Mouse (Mus musculus) myocyte (in vitro differentiated cells): ENCODE data around the gene Aldh5a1.

Experiments
- CEBPB ChIP-seq: IDR thresholded peaks from 2 replicates; pipeline ENCODE4 v1.6.1; 2011; ENCODE audit warnings: mild to moderate bottlenecking, moderate library complexity; ENCODE audit not compliant: poor library complexity, insufficient read depth, severe bottlenecking
- MAX ChIP-seq: IDR thresholded peaks from one replicate; pipeline ENCODE4 v1.6.1; 2011; ENCODE audit warnings: low read depth, mild to moderate bottlenecking, control low read depth
- MYOD1 ChIP-seq, 3 experiments: IDR thresholded peaks; one replicate each; pipeline ENCODE4 v1.6.1; 2011; ENCODE audit warnings: control low read depth in 2 of 3, low read depth in 2 of 3, mild to moderate bottlenecking in 2 of 3, moderate library complexity in 1 of 3; ENCODE audit not compliant: insufficient read length in 2 of 3, control insufficient read depth in 1 of 3
- MYOG ChIP-seq, 3 experiments: IDR thresholded peaks; one replicate each; pipeline ENCODE4 v1.6.1; 2011; ENCODE audit warnings: control low read depth in 2 of 3, low read depth in 2 of 3, mild to moderate bottlenecking in 2 of 3; ENCODE audit not compliant: insufficient read length in 2 of 3, control insufficient read depth in 1 of 3, insufficient read depth in 1 of 3
- POLR2A ChIP-seq: IDR thresholded peaks from one replicate; pipeline ENCODE4 v1.6.1; 2011; ENCODE audit warnings: low read depth, mild to moderate bottlenecking, control low read depth, moderate library complexity; ENCODE audit not compliant: insufficient read length
- POLR2AphosphoS2 ChIP-seq: IDR thresholded peaks from one replicate; pipeline ENCODE4 v1.6.1; 2011; ENCODE audit warnings: low read depth, control low read depth; ENCODE audit not compliant: insufficient read length
- SRF ChIP-seq: IDR thresholded peaks from one replicate; pipeline ENCODE4 v1.6.1; 2011; ENCODE audit warnings: low read depth; ENCODE audit not compliant: control insufficient read depth, insufficient read length
- TCF12 ChIP-seq: IDR thresholded peaks from one replicate; pipeline ENCODE4 v1.6.1; 2011; ENCODE audit warnings: mild to moderate bottlenecking, control low read depth; ENCODE audit not compliant: poor library complexity, insufficient read depth, severe bottlenecking
- USF1 ChIP-seq: IDR thresholded peaks from one replicate; pipeline ENCODE4 v1.6.1; 2011; ENCODE audit warnings: low read depth, mild to moderate bottlenecking, control low read depth, moderate library complexity

GRCm38 (mm10) chr13:24981031-24981430, 43.6 kb upstream of the Aldh5a1 start:
- TF ChIP-seq TCF12 (no peak), POLR2AphosphoS2 (no peak), MAX (no peak), MYOG (IDR thresholded peaks at IDR 0.05; ENCODE audit: control insufficient read depth in 1 of 3, insufficient read depth in 1 of 3, insufficient read length in 2 of 3, low read depth in 2 of 3) (no peak), POLR2A (no peak), USF1 (no peak), CEBPB (no peak), SRF (no peak), MYOD1 (IDR thresholded peaks at IDR 0.05; ENCODE audit: control insufficient read depth in 1 of 3, insufficient read length in 2 of 3, low read depth in 2 of 3) (no peak)
